Mouse (Mus musculus) frontal cortex, adult (tissue): ENCODE measurements around the gene Gm49405.

ENCODE experiments used
- ATAC-seq: cut with Nextera tagmentation; 2 replicates; pipeline ENCODE4 v1.9.2; 2017; ENCODE audit warnings: mild to moderate bottlenecking, moderate library complexity, mixed read lengths; ENCODE audit not compliant: low TSS enrichment

The Gm49405 gene

GRCm38 (mm10) chr19:3986334-3986733 lies 14.1 kb upstream of the Gm49405 start, which contains the start of gene Acy3:
Gene Acy3, plus strand, starts transcription at chr19:3986570.
- peak; percentile 52; the same call in 1 of the 2 replicates for ATAC-seq

GRCm38 (mm10) chr19:3988066-3988465 lies 12.4 kb upstream of the Gm49405 start:
- no peak for ATAC-seq

- no peak for ATAC-seq
These were observed 11.7 kb upstream of the Gm49405 start for GRCm38 (mm10) chr19:3988750-3989149.

GRCm38 (mm10) chr19:3990804-3991203 lies 9.6 kb upstream of the Gm49405 start:
- no peak for ATAC-seq

GRCm38 (mm10) chr19:3991562-3991961 lies 8.9 kb upstream of the Gm49405 start:
- ATAC-seq, result no peak

- no peak for ATAC-seq
These were observed 8.5 kb upstream of the Gm49405 start for GRCm38 (mm10) chr19:3991966-3992365.

- ATAC-seq, result no peak
These were observed 8.0 kb upstream of the Gm49405 start, which contains the start of gene Tbx10 for GRCm38 (mm10) chr19:3992416-3992815. Gene Tbx10, plus strand, starts transcription at chr19:3992752.

- ATAC-seq, result no peak
These were observed 5.5 kb upstream of the Gm49405 start for GRCm38 (mm10) chr19:3994932-3995331.

- no peak for ATAC-seq
These were observed 4.9 kb upstream of the Gm49405 start for GRCm38 (mm10) chr19:3995505-3995904.

- ATAC-seq, result no peak
These were observed 4.3 kb upstream of the Gm49405 start for GRCm38 (mm10) chr19:3996106-3996505.

- no peak for ATAC-seq
These were observed 3.7 kb upstream of the Gm49405 start for GRCm38 (mm10) chr19:3996747-3997146.

GRCm38 (mm10) chr19:3997231-3997630 lies 3.2 kb upstream of the Gm49405 start:
- ATAC-seq, result no peak

- ATAC-seq, result no peak
These were observed 2.1 kb upstream of the Gm49405 start for GRCm38 (mm10) chr19:3998335-3998734.

- ATAC-seq, result no peak
These were observed 1.2 kb upstream of the Gm49405 start for GRCm38 (mm10) chr19:3999121-3999730.

GRCm38 (mm10) chr19:4000949-4001525 lies 611 bp downstream of the Gm49405 start:
- ATAC-seq, result peak; percentile 7; the same call in 1 of the 2 replicates

GRCm38 (mm10) chr19:4001752-4002151 lies 1.3 kb downstream of the Gm49405 start:
- no peak for ATAC-seq

- ATAC-seq, result no peak
These were observed 2.7 kb downstream of the Gm49405 start, which contains the start of gene Doc2g for GRCm38 (mm10) chr19:4003112-4003511. Gene Doc2g, plus strand, starts transcription at chr19:4003313.

GRCm38 (mm10) chr19:4003641-4004040 lies 3.2 kb downstream of the Gm49405 start:
- ATAC-seq, result no peak

GRCm38 (mm10) chr19:4004331-4004730 lies 3.9 kb downstream of the Gm49405 start:
- no peak for ATAC-seq

- ATAC-seq, result no peak
These were observed 4.7 kb downstream of the Gm49405 start for GRCm38 (mm10) chr19:4005091-4005490.

GRCm38 (mm10) chr19:4005971-4006370 lies 5.5 kb downstream of the Gm49405 start:
- ATAC-seq, result no peak

- ATAC-seq, result no peak
These were observed 10.7 kb downstream of the Gm49405 start for GRCm38 (mm10) chr19:4011086-4011485.

- ATAC-seq, result peak; percentile 99
These were observed 12.1 kb downstream of the Gm49405 start, which contains the start of gene Ndufv1 for GRCm38 (mm10) chr19:4012432-4013022. Gene Ndufv1, minus strand, starts transcription at chr19:4012806.
